Mouse (Mus musculus): Measurements from ENCODE around the gene Slc9c1. TPM values are rescaled to one million over a fixed set of nuclear protein-coding genes. Genes with fewer than 3 reads are reported as not detected.
"Not testable (repeated sequence)": the region's sequence is repeated elsewhere in the genome, so short reads cannot be mapped to it uniquely, and the experiment has no call there.

Slc9c1 gene
- polyA plus RNA-seq (2014; fragmentation: Nextera tagmentation; extraction: Ambion mirVana), result not detected in 2 replicates

DNA sequence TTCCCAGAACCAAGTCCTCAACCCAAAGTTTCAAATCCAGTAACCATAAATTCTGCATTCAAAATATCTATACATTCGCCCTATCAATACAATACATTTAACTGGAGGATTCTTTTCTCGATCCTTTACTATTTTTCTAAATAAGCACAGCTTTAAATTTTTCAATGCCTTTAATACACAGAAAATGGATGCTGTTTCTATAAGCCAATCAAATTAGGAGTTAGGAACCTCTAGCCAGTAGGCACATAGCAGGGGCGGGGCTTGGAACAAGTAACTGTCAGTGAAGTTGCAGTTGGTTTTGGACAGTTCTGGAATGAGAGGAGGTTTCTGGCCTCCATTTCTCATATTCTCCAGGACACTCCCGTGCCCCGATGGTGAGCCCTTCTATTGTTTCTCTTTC, at the start of gene Slc9c1:
Gene Slc9c1, plus strand, starts transcription at position 301 of the 400 bp plus-strand sequence.
- Histone ChIP-seq H3K4me1 (ENCODE audit: control insufficient read depth, insufficient read depth, low read length) (no peaks in the 10 kb centered on the region), H3K4me3 (ENCODE audit: low read depth, low read length) (no peak within 1 kb of the TSS), H3K9ac (ENCODE audit: low read length) (no peak within 1 kb of the TSS), H3K36me3 (ENCODE audit: control insufficient read depth, insufficient read depth, low read length) (no peaks in the 10 kb centered on the region), H3K27me3 (ENCODE audit: control insufficient read depth, insufficient read depth, low read length) (no peaks in the 10 kb centered on the region), H3K9me3 (ENCODE audit: control insufficient read depth, low read length) (no peaks in the 10 kb centered on the region), H3K4me2 (no peak within 1 kb of the TSS), H3K27ac (ENCODE audit: low read depth, low read length) (no peak within 1 kb of the TSS)
- ATAC-seq (ENCODE audit: low FRiP score) (no peak), DNase-seq (ENCODE audit: low spot score, missing footprints) (no peak)
- WGBS, result 93% methylated on average over 5 of the region's 5 CpGs

DNA sequence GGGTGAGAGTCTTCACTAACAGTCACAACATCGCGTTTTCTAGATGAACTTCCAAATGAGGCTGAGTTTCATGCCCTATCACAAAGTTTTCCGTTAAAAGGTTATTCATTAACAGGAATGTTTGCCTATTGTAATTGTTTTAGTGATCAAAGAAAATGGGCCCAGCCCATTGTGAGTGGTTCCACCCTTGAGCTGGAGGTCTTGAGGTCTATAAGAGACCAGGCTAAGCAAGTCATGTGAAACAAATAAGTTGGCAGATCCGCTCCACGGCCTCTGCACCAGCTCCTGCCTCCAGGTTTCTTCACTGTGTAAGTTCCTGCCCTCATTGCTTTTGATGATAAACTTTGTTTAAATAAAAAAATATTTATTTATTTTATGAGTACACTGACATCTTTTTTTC, 42.2 kb upstream of the Slc9c1 start, which contains the start of gene Gm609:
Gene Gm609, minus strand, starts transcription at position 43 of the 400 bp plus-strand sequence.
- no peaks in the 10 kb centered on the region for H3K36me3 ChIP-seq (ENCODE audit: control insufficient read depth, insufficient read depth, low read length)
- H3K27me3 ChIP-seq (ENCODE audit: control insufficient read depth, insufficient read depth, low read length), result no peaks in the 10 kb centered on the region
- no peak within 1 kb of the TSS for H3K4me2 ChIP-seq
- ATAC-seq (ENCODE audit: low FRiP score) (no peak), DNase-seq (ENCODE audit: low spot score, missing footprints) (no peak)
- 88% methylated on average over 5 of the region's 5 CpGs for WGBS
- H3K27ac ChIP-seq (ENCODE audit: low read depth, low read length), result no peak within 1 kb of the TSS
- H3K4me3 ChIP-seq (ENCODE audit: low read depth, low read length), result no peak within 1 kb of the TSS
- no peaks in the 10 kb centered on the region for H3K9me3 ChIP-seq (ENCODE audit: control insufficient read depth, low read length)
- H3K4me1 ChIP-seq (ENCODE audit: control insufficient read depth, insufficient read depth, low read length), result no peaks in the 10 kb centered on the region
- H3K9ac ChIP-seq (ENCODE audit: low read length), result no peak within 1 kb of the TSS

DNA sequence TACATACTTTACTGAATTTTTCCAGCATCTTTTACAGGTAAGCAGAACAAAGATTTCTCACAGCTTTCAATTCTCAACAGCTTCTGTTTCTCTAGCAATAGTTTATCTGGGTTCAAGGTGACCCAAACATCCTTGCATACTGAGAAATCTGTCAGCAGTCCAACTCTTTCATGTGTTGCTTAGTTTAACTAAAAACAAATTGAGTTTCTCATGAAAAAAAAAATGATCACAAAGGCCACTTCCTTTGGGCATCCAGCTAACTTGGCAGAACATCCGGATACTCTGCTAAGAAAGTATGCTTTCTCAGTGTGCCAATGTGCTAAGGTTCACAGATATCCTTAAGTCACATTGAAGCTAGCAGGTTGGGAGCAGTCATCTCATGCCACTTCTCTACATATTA, 39.8 kb upstream of the Slc9c1 start:
- Histone ChIP-seq H3K27ac (ENCODE audit: low read depth, low read length) (no peak overlapping the region), H3K9me3 (ENCODE audit: control insufficient read depth, low read length) (no peaks in the 10 kb centered on the region), H3K4me2 (no peak overlapping the region), H3K4me1 (ENCODE audit: control insufficient read depth, insufficient read depth, low read length) (no peaks in the 10 kb centered on the region), H3K9ac (ENCODE audit: low read length) (no peak overlapping the region), H3K27me3 (ENCODE audit: control insufficient read depth, insufficient read depth, low read length) (no peaks in the 10 kb centered on the region), H3K36me3 (ENCODE audit: control insufficient read depth, insufficient read depth, low read length) (no peaks in the 10 kb centered on the region), H3K4me3 (ENCODE audit: low read depth, low read length) (no peak overlapping the region)
- DNase-seq (ENCODE audit: low spot score, missing footprints) (no peak), ATAC-seq (ENCODE audit: low FRiP score) (no peak)
- WGBS, result 86% methylated on average over 1 of the region's 1 CpGs

DNA sequence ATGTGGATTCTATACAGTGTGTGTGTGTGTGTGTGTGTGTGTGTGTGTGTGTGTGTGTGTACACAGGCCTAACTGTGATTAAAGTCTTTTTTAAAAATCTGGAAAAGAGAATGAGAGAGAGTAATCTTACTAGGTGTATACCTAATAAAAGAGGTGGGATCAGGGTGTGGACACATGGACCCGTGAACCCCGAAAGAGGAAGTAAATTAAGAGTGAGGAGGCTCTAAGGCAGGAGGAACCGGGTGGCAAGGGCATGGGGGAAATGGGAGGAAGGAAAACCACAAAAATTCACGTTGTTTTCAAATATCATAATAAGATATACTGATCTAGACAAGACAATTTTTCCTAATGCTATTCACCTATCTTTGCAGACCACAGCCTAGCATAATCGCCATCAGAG, 9.6 kb upstream of the Slc9c1 start:
- 83% methylated on average over 5 of the region's 5 CpGs for WGBS
- DNase-seq (ENCODE audit: low spot score, missing footprints) (no peak), ATAC-seq (ENCODE audit: low FRiP score) (no peak)
- H3K4me3 ChIP-seq (ENCODE audit: low read depth, low read length), result no peak overlapping the region
- no peaks in the 10 kb centered on the region for H3K36me3 ChIP-seq (ENCODE audit: control insufficient read depth, insufficient read depth, low read length)
- H3K9me3 ChIP-seq (ENCODE audit: control insufficient read depth, low read length), result no peaks in the 10 kb centered on the region
- no peak overlapping the region for H3K4me2 ChIP-seq
- H3K4me1 ChIP-seq (ENCODE audit: control insufficient read depth, insufficient read depth, low read length), result no peaks in the 10 kb centered on the region
- H3K9ac ChIP-seq (ENCODE audit: low read length), result no peak overlapping the region
- H3K27me3 ChIP-seq (ENCODE audit: control insufficient read depth, insufficient read depth, low read length), result no peaks in the 10 kb centered on the region
- H3K27ac ChIP-seq (ENCODE audit: low read depth, low read length), result no peak overlapping the region

DNA sequence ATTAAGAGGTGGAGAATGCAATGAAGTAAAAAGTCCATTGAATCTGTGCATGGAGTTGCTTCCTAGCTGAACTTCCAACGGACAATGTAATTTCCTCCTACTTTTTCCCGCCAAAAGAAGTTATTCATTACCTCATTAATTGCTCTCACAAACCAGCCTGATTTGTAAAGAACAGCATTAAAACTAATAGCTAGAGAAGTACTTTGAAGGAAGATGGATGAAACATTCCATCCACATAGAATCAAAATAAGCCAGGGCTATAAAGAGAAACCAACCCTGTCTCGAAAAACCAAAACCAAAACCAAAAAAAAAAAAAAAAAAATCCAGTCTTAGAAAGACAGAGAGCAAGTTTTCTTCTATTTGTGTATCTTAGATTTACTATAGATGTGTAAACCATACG, 3.2 kb upstream of the Slc9c1 start, which contains the start of gene Gm17783:
Gene Gm17783, minus strand, starts transcription at position 101 of the 400 bp plus-strand sequence.
- no peaks in the 10 kb centered on the region for H3K27me3 ChIP-seq (ENCODE audit: control insufficient read depth, insufficient read depth, low read length)
- no peaks in the 10 kb centered on the region for H3K4me1 ChIP-seq (ENCODE audit: control insufficient read depth, insufficient read depth, low read length)
- no peaks in the 10 kb centered on the region for H3K36me3 ChIP-seq (ENCODE audit: control insufficient read depth, insufficient read depth, low read length)
- H3K9ac ChIP-seq (ENCODE audit: low read length), result no peak within 1 kb of the TSS
- no peak for DNase-seq (ENCODE audit: low spot score, missing footprints)
- H3K4me2 ChIP-seq, result no peak within 1 kb of the TSS
- no peaks in the 10 kb centered on the region for H3K9me3 ChIP-seq (ENCODE audit: control insufficient read depth, low read length)
- H3K4me3 ChIP-seq (ENCODE audit: low read depth, low read length), result no peak within 1 kb of the TSS
- no peak within 1 kb of the TSS for H3K27ac ChIP-seq (ENCODE audit: low read depth, low read length)
- 93% methylated on average over 4 of the region's 4 CpGs for WGBS
- ATAC-seq (ENCODE audit: low FRiP score), result no peak

DNA sequence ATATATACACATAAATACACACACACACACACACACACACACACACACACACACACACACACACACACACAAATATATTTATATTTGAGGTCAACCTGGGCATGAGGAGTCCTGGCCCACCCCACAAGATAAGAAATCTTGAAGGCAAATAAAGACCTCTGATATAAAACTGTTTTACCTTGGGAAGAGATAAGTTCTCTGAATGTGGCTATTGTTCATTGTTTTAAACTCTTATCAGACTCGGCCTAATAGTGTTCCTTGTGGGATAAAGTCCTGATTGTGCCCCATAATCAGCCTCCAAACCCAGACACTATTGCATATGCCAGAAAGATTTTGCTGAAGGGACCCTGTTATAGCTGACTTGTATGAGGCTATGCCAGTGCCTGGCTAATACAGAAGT, 3.2 kb downstream of the Slc9c1 start:
- 67% methylated on average over 1 of the region's 1 CpGs for WGBS
- H3K4me3 ChIP-seq (ENCODE audit: low read depth, low read length); H3K27ac ChIP-seq (ENCODE audit: low read depth, low read length); H3K9ac ChIP-seq (ENCODE audit: low read length); DNase-seq (ENCODE audit: low spot score, missing footprints); ATAC-seq (ENCODE audit: low FRiP score); H3K27me3 ChIP-seq (ENCODE audit: control insufficient read depth, insufficient read depth, low read length); H3K4me1 ChIP-seq (ENCODE audit: control insufficient read depth, insufficient read depth, low read length); H3K9me3 ChIP-seq (ENCODE audit: control insufficient read depth, low read length); H3K36me3 ChIP-seq (ENCODE audit: control insufficient read depth, insufficient read depth, low read length); H3K4me2 ChIP-seq: not testable (repeated sequence)

DNA sequence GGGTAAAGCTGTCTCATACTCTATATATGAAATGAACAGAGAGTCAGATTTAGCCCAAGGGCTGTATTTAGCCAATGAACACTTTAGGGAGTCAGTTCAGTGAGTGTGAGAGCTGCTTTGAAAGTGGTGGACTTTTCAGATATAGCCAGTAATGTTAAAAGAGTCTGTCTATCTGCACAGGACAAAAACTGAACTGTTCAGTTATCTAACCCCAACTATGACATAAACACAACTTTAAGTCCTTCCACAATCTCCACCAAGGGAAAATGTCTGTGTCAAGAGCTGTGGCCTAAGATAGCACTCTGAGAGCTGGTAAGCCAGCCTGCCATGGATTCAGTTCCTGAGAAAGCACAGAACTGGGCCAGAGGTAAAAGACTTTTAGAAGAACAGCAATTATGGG, 7.0 kb downstream of the Slc9c1 start:
- Histone ChIP-seq H3K4me2 (no peak overlapping the region), H3K36me3 (ENCODE audit: control insufficient read depth, insufficient read depth, low read length) (no peaks in the 10 kb centered on the region), H3K27me3 (ENCODE audit: control insufficient read depth, insufficient read depth, low read length) (no peaks in the 10 kb centered on the region), H3K4me3 (ENCODE audit: low read depth, low read length) (no peak overlapping the region), H3K9ac (ENCODE audit: low read length) (no peak overlapping the region), H3K27ac (ENCODE audit: low read depth, low read length) (no peak overlapping the region), H3K4me1 (ENCODE audit: control insufficient read depth, insufficient read depth, low read length) (no peaks in the 10 kb centered on the region), H3K9me3 (ENCODE audit: control insufficient read depth, low read length) (no peaks in the 10 kb centered on the region)
- no peak for DNase-seq (ENCODE audit: low spot score, missing footprints)
- ATAC-seq (ENCODE audit: low FRiP score), result no peak

DNA sequence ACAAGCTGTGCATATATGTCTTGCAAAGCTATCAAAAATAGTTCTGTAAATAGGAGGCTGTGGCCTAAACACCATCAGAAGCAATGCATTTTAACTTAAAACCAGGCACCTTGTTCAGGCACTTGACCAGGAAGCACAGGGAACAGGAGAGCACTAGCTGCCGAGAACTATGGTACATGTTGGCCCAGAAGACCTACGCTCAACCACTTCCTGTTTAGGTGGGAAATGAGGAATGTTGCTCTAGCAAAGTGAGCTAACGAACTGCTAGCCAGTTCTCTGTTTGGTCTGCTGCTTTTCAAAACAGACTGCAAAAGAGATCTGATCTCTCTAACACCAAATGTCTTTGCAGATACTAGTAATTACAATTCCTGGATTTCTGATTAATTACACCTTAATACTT, 9.2 kb downstream of the Slc9c1 start:
- H3K36me3 ChIP-seq (ENCODE audit: control insufficient read depth, insufficient read depth, low read length), result no peaks in the 10 kb centered on the region
- 83% methylated on average over 3 of the region's 3 CpGs for WGBS
- no peak for ATAC-seq (ENCODE audit: low FRiP score)

DNA sequence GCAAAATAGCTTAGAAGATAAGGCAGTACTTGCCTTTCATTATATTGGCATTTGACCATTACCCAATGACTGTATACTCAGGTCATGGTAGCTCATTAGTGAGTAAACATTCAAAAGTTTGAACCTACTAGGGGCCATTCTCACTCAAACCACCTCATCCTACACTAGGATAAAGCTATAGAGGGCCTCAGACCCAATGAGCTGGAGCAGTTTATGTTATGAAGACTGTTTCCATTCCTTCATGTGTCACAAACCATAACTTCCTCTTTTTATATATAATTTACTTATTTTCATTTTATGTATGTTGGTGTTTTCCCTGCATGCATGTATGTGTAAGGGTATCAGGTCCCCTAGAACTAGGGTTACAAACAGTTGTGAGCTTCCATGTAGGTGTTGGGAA, 12.9 kb downstream of the Slc9c1 start:
- DNase-seq (ENCODE audit: low spot score, missing footprints), result no peak
- H3K27ac ChIP-seq (ENCODE audit: low read depth, low read length), result no peak overlapping the region
- H3K9ac ChIP-seq (ENCODE audit: low read length), result no peak overlapping the region
- no peaks in the 10 kb centered on the region for H3K4me1 ChIP-seq (ENCODE audit: control insufficient read depth, insufficient read depth, low read length)
- no peak for ATAC-seq (ENCODE audit: low FRiP score)
- no peaks in the 10 kb centered on the region for H3K9me3 ChIP-seq (ENCODE audit: control insufficient read depth, low read length)
- H3K27me3 ChIP-seq (ENCODE audit: control insufficient read depth, insufficient read depth, low read length), result no peaks in the 10 kb centered on the region
- H3K4me3 ChIP-seq (ENCODE audit: low read depth, low read length), result no peak overlapping the region
- no peaks in the 10 kb centered on the region for H3K36me3 ChIP-seq (ENCODE audit: control insufficient read depth, insufficient read depth, low read length)
- H3K4me2 ChIP-seq, result no peak overlapping the region

More for the DNA sequence above, 9.2 kb downstream of the Slc9c1 start:
- no peak for DNase-seq (ENCODE audit: low spot score, missing footprints)
- H3K9ac ChIP-seq (ENCODE audit: low read length), result no peak overlapping the region
- H3K4me2 ChIP-seq, result no peak overlapping the region
- H3K9me3 ChIP-seq (ENCODE audit: control insufficient read depth, low read length), result no peaks in the 10 kb centered on the region
- H3K4me3 ChIP-seq (ENCODE audit: low read depth, low read length), result no peak overlapping the region
- H3K27ac ChIP-seq (ENCODE audit: low read depth, low read length), result no peak overlapping the region
- no peaks in the 10 kb centered on the region for H3K27me3 ChIP-seq (ENCODE audit: control insufficient read depth, insufficient read depth, low read length)
- H3K4me1 ChIP-seq (ENCODE audit: control insufficient read depth, insufficient read depth, low read length), result no peaks in the 10 kb centered on the region

DNA sequence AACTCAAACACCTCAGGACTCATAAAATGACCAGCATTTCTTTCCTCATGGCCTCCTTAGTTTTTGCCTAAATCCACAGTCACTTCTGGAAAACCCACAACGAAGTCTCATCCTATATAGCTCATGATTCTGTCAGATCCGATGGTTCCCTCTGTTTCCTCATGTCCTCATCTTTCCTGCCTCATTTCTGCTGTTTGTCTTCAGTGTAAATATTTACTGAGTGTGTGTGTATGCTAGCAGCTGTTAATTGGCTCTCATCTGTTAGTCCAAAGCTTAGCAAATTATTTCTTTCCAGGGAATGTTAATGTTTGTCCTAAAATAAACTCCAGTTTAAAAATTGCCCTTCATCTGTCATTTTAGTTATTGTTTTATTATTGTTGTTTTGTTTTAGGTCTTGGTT, 16.5 kb downstream of the Slc9c1 start:
- 63% methylated on average over 2 of the region's 2 CpGs for WGBS
- H3K36me3 ChIP-seq (ENCODE audit: control insufficient read depth, insufficient read depth, low read length), result no peaks in the 10 kb centered on the region
- DNase-seq (ENCODE audit: low spot score, missing footprints) (no peak), ATAC-seq (ENCODE audit: low FRiP score) (no peak)
- no peak overlapping the region for H3K4me2 ChIP-seq
- H3K4me1 ChIP-seq (ENCODE audit: control insufficient read depth, insufficient read depth, low read length), result no peaks in the 10 kb centered on the region
- H3K4me3 ChIP-seq (ENCODE audit: low read depth, low read length), result no peak overlapping the region
- no peaks in the 10 kb centered on the region for H3K27me3 ChIP-seq (ENCODE audit: control insufficient read depth, insufficient read depth, low read length)
- H3K9ac ChIP-seq (ENCODE audit: low read length), result no peak overlapping the region
- H3K27ac ChIP-seq (ENCODE audit: low read depth, low read length), result no peak overlapping the region
- no peaks in the 10 kb centered on the region for H3K9me3 ChIP-seq (ENCODE audit: control insufficient read depth, low read length)
